Mouse (Mus musculus): ENCODE measurements at regions not wholly inside any gene's neighbourhood (a gene's known extent, or its start where the extent isn't known, plus 50 kb on each side); places are given as distances from the start of the nearest gene placed in this dataset.

DNA sequence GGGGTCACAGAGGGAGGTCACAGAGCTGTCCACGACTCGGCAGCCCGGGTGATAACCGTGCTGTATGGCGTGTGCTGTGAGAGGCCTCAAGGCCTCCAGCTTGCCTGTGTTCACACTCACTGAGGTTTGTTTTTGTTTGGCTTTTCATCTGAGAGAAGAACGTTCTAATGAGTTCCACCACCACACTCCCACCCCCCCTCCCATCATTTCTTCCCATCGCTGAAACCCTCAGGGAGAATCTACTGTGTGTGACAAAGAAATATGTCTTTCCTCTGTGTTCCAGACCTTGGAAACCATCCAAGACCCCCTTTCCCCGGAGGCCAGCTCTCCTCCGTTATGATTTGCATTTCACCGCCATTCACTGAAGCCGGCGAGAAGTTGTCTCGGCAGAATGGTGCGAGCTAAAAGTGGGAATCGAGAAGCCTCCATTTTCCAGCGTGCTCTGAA, 164.0 kb upstream of the 1700066M21Rik start:
- Histone ChIP-seq H3K4me3 (ENCODE audit: control insufficient read depth in 1 of 2, insufficient read depth in 1 of 2, low read depth in 2 of 2, low read length in 2 of 2) (no peak overlapping the region), H3K36me3 (ENCODE audit: control insufficient read depth in 1 of 2, insufficient read depth in 2 of 2, low read length in 2 of 2) (no peaks in the 10 kb centered on the region), H3K9me3 (replicated peaks; ENCODE audit: insufficient read depth, low read length) (no peaks in the 10 kb centered on the region), H3K9ac (ENCODE audit: control insufficient read depth, low read depth, low read length, poor library complexity, severe bottlenecking) (no peak overlapping the region), H3K4me1 (ENCODE audit: control insufficient read depth in 1 of 2, insufficient read depth in 2 of 2, low read length in 2 of 2) (no peaks in the 10 kb centered on the region), H3K27me3 (ENCODE audit: control insufficient read depth in 1 of 2, insufficient read depth in 2 of 2, low read length in 2 of 2) (no peaks in the 10 kb centered on the region), H3K79me2 (ENCODE audit: control insufficient read depth, insufficient read depth, low read length, poor library complexity) (no peaks in the 10 kb centered on the region), H3K27ac (ENCODE audit: control insufficient read depth, low read depth, low read length) (no peak overlapping the region)
- TF ChIP-seq GABPA (IDR thresholded peaks at IDR 0.05; ENCODE audit: low read depth, low read length) (no peak), NRF1 (IDR thresholded peaks at IDR 0.05; ENCODE audit: insufficient read depth, low read depth, low read length, poor library complexity, severe bottlenecking) (no peak), ETS1 (IDR thresholded peaks at IDR 0.05; ENCODE audit: low read depth, low read length) (no peak), MXI1 (IDR thresholded peaks at IDR 0.05; ENCODE audit: low read depth, low read length) (no peak), USF2 (IDR thresholded peaks at IDR 0.05; ENCODE audit: borderline replicate concordance in 1 of 2, insufficient read depth in 1 of 2, low read depth in 1 of 2, low read length in 2 of 2) (no peak), CHD1 (IDR thresholded peaks at IDR 0.05; ENCODE audit: low read depth, low read length) (no peak), MYC (IDR thresholded peaks at IDR 0.05; ENCODE audit: low read depth, low read length) (no peak), MAX (IDR thresholded peaks at IDR 0.05; ENCODE audit: low read length) (no peak), POLR2AphosphoS2 (IDR thresholded peaks at IDR 0.05; ENCODE audit: low read length) (no peak), ZNF384 (IDR thresholded peaks at IDR 0.05; ENCODE audit: low read depth, low read length) (no peak), MEF2A (IDR thresholded peaks at IDR 0.05; ENCODE audit: extremely low read depth, insufficient replicate concordance, low read depth, low read length, poor library complexity, severe bottlenecking) (no peak), GATA1 (IDR thresholded peaks at IDR 0.05; ENCODE audit: low read depth, low read length) (no peak), USF1 (IDR thresholded peaks at IDR 0.05; ENCODE audit: low read depth, low read length) (no peak), JUND (IDR thresholded peaks at IDR 0.05; ENCODE audit: low read depth, low read length) (no peak), TCF12 (IDR thresholded peaks at IDR 0.05; ENCODE audit: low read depth, low read length) (no peak), CTCF (IDR thresholded peaks at IDR 0.05 in 2 of 3, conservative IDR thresholded peaks at IDR 0.05 in 1 of 3; ENCODE audit: control insufficient read depth in 1 of 3, insufficient read depth in 1 of 3, low read depth in 2 of 3, low read length in 3 of 3, poor library complexity in 1 of 3, severe bottlenecking in 1 of 3) (no peak), MYB (IDR thresholded peaks at IDR 0.05; ENCODE audit: low read depth, low read length) (no peak), POLR2A (IDR thresholded peaks at IDR 0.05; ENCODE audit: control insufficient read depth in 1 of 2, insufficient read depth in 1 of 2, low read depth in 1 of 2, low read length in 2 of 2, poor library complexity in 1 of 2) (no peak), SIN3A (IDR thresholded peaks at IDR 0.05; ENCODE audit: low read length) (no peak), KAT2A (conservative IDR thresholded peaks at IDR 0.05; ENCODE audit: low read depth, low read length) (no peak)
- DNase-seq (ENCODE audit: low read depth, low spot score) = no peak

DNA sequence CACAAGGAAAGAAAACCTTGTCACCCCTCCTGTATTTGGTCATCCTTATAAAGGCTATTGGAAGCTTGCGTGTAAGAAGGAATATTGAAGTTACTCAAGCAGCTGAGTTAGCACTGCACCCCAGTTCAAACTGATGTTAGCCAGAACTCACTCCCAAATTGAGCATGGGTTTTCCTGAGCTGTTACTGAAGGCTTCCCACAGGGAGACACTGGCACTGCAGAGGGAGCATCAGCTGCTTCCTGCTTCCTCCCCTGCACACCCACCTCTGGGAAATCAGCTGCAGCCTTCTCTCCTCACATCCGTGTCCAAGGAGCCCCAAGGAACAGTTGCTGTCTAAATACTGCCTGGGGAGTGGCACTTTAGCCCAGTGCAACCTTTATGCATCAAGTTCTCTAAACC, 163.2 kb upstream of the 1700066M21Rik start:
- no peak overlapping the region for H3K9ac ChIP-seq (ENCODE audit: control insufficient read depth, low read depth, low read length, poor library complexity, severe bottlenecking)
- H3K36me3 ChIP-seq (ENCODE audit: control insufficient read depth in 1 of 2, insufficient read depth in 2 of 2, low read length in 2 of 2) = no peaks in the 10 kb centered on the region
- H3K4me3 ChIP-seq (ENCODE audit: control insufficient read depth in 1 of 2, insufficient read depth in 1 of 2, low read depth in 2 of 2, low read length in 2 of 2) = no peak overlapping the region
- TF ChIP-seq USF2 (IDR thresholded peaks at IDR 0.05; ENCODE audit: borderline replicate concordance in 1 of 2, insufficient read depth in 1 of 2, low read depth in 1 of 2, low read length in 2 of 2) (no peak), TBP (IDR thresholded peaks at IDR 0.05; ENCODE audit: low read depth, low read length) (no peak), NRF1 (IDR thresholded peaks at IDR 0.05; ENCODE audit: insufficient read depth, low read depth, low read length, poor library complexity, severe bottlenecking) (no peak), POLR2A (IDR thresholded peaks at IDR 0.05; ENCODE audit: control insufficient read depth in 1 of 2, insufficient read depth in 1 of 2, low read depth in 1 of 2, low read length in 2 of 2, poor library complexity in 1 of 2) (no peak), ETS1 (IDR thresholded peaks at IDR 0.05; ENCODE audit: low read depth, low read length) (no peak), E2F4 (IDR thresholded peaks at IDR 0.05; ENCODE audit: borderline replicate concordance, low read depth, low read length) (no peak), MAFK (IDR thresholded peaks at IDR 0.05; ENCODE audit: borderline replicate concordance, low read depth, low read length) (no peak), MAZ (IDR thresholded peaks at IDR 0.05; ENCODE audit: low read depth, low read length) (no peak), BHLHE40 (IDR thresholded peaks at IDR 0.05; ENCODE audit: borderline replicate concordance, low read depth, low read length) (no peak), RAD21 (IDR thresholded peaks at IDR 0.05; ENCODE audit: low read depth, low read length) (no peak)
- no peaks in the 10 kb centered on the region for H3K9me3 ChIP-seq (replicated peaks; ENCODE audit: insufficient read depth, low read length)
- no peaks in the 10 kb centered on the region for H3K4me1 ChIP-seq (ENCODE audit: control insufficient read depth in 1 of 2, insufficient read depth in 2 of 2, low read length in 2 of 2)
- H3K79me2 ChIP-seq (ENCODE audit: control insufficient read depth, insufficient read depth, low read length, poor library complexity) = no peaks in the 10 kb centered on the region
- H3K27ac ChIP-seq (ENCODE audit: control insufficient read depth, low read depth, low read length) = no peak overlapping the region
- DNase-seq (ENCODE audit: low read depth, low spot score) = no peak
- H3K27me3 ChIP-seq (ENCODE audit: control insufficient read depth in 1 of 2, insufficient read depth in 2 of 2, low read length in 2 of 2) = no peaks in the 10 kb centered on the region
